ENCODE assay signal across 8 mouse cellular contexts in genomic region chr4:84675974-84676315, GRCm38 (mm10). TPM values are rescaled to one million over a fixed set of nuclear protein-coding genes. Genes with fewer than 3 reads are reported as not detected.
DNase-seq lines count a peak whose midpoint lies in the region; ATAC-seq lines count a peak whose summit lies in the region.

No protein-coding gene starts in this region.

- DNase-seq in kidney, postnatal 14 days, result no peak
- no peak for DNase-seq in left cerebral cortex, adult 8-10 months (ENCODE audit: low spot score in 2 of 2)
- no peak for DNase-seq in urinary bladder, postnatal 36 days (ENCODE audit: low spot score in 2 of 2)
- no peak for DNase-seq in adrenal gland, adult (ENCODE audit: inconsistent age in 2 of 2, low spot score in 1 of 2)

- peaks cover 25% of the 10 kb centered on the region for H3K27me3 ChIP-seq in kidney, embryonic 16.5 days (ENCODE audit: insufficient read depth, low read length)
- H3K27me3 ChIP-seq in embryonic facial prominence, embryonic 12.5 days, result no peaks in the 10 kb centered on the region
- peaks cover 7% of the 10 kb centered on the region; the same call in 1 of the 2 replicates for H3K27me3 ChIP-seq in intestine, embryonic 15.5 days (replicated peaks)
- peaks cover 27% of the 10 kb centered on the region for H3K27me3 ChIP-seq in midbrain, embryonic 16.5 days (ENCODE audit: control insufficient read depth, insufficient read depth, low read depth, low read length)

- H3K9me3 ChIP-seq in kidney, embryonic 16.5 days (ENCODE audit: low read length), result no peaks in the 10 kb centered on the region
- H3K9me3 ChIP-seq in embryonic facial prominence, embryonic 12.5 days, result no peaks in the 10 kb centered on the region
- H3K9me3 ChIP-seq in intestine, embryonic 15.5 days, result no peaks in the 10 kb centered on the region
- H3K9me3 ChIP-seq in midbrain, embryonic 16.5 days (replicated peaks; ENCODE audit: control insufficient read depth, low read length, poor library complexity, severe bottlenecking), result no peaks in the 10 kb centered on the region

- H3K4me1 ChIP-seq in kidney, embryonic 16.5 days (ENCODE audit: insufficient read depth, low read length), result peaks cover 12% of the 10 kb centered on the region; the same call in 1 of the 2 replicates
- H3K4me1 ChIP-seq in embryonic facial prominence, embryonic 12.5 days, result peaks cover 17% of the 10 kb centered on the region; the same call in 1 of the 2 replicates
- no peaks in the 10 kb centered on the region; the same call in 1 of the 2 replicates for H3K4me1 ChIP-seq in intestine, embryonic 15.5 days (replicated peaks)
- H3K4me1 ChIP-seq in midbrain, embryonic 16.5 days (ENCODE audit: control insufficient read depth, insufficient read depth, low read length), result peaks cover 13% of the 10 kb centered on the region; the same call in 1 of the 2 replicates

- peak overlapping the region; percentile 77 for H3K9ac ChIP-seq in kidney, embryonic 16.5 days (replicated peaks; ENCODE audit: low read length)
- peak overlapping the region; percentile 91 for H3K9ac ChIP-seq in embryonic facial prominence, embryonic 12.5 days
- peak overlapping the region; percentile 71 for H3K9ac ChIP-seq in intestine, embryonic 15.5 days
- H3K9ac ChIP-seq in midbrain, embryonic 16.5 days (ENCODE audit: low read depth, low read length), result peak overlapping the region; percentile 49

- H3K27ac ChIP-seq in kidney, embryonic 16.5 days (ENCODE audit: low read length), result peak overlapping the region; percentile 80
- peak overlapping the region; percentile 95 for H3K27ac ChIP-seq in embryonic facial prominence, embryonic 12.5 days
- H3K27ac ChIP-seq in intestine, embryonic 15.5 days, result peak overlapping the region; percentile 92
- H3K27ac ChIP-seq in midbrain, embryonic 16.5 days (ENCODE audit: low read length), result 0 out of 2 replicates have a peak overlapping the region, but pooled peaks have one; percentile 4

- H3K4me3 ChIP-seq in kidney, embryonic 16.5 days (ENCODE audit: low read length), result peak overlapping the region; percentile 76
- peak overlapping the region; percentile 67 for H3K4me3 ChIP-seq in embryonic facial prominence, embryonic 12.5 days
- peak overlapping the region; percentile 70 for H3K4me3 ChIP-seq in intestine, embryonic 15.5 days (replicated peaks)
- peak overlapping the region; percentile 60 for H3K4me3 ChIP-seq in midbrain, embryonic 16.5 days (ENCODE audit: low read depth, low read length)

- no peak for ATAC-seq in kidney, embryonic 16.5 days (ENCODE audit: low FRiP score, low TSS enrichment)
- no peak for ATAC-seq in embryonic facial prominence, embryonic 12.5 days (ENCODE audit: insufficient number of reproducible peaks, insufficient read depth, low FRiP score, low TSS enrichment)
- ATAC-seq in intestine, embryonic 15.5 days, result no peak; the same call in 1 of the 2 replicates
- ATAC-seq in midbrain, embryonic 16.5 days, result 0 out of 2 replicates have a peak, but pooled peaks have one; percentile 2

- no peaks in the 10 kb centered on the region for H3K36me3 ChIP-seq in kidney, embryonic 16.5 days (ENCODE audit: insufficient read depth, low read length)
- no peaks in the 10 kb centered on the region for H3K36me3 ChIP-seq in embryonic facial prominence, embryonic 12.5 days
- no peaks in the 10 kb centered on the region for H3K36me3 ChIP-seq in intestine, embryonic 15.5 days
- no peaks in the 10 kb centered on the region for H3K36me3 ChIP-seq in midbrain, embryonic 16.5 days (ENCODE audit: control insufficient read depth, insufficient read depth, low read length)

- peak overlapping the region; percentile 96 for H3K4me2 ChIP-seq in kidney, embryonic 16.5 days (replicated peaks; ENCODE audit: low read depth, low read length)
- H3K4me2 ChIP-seq in embryonic facial prominence, embryonic 12.5 days (replicated peaks), result peak overlapping the region; percentile 81
- H3K4me2 ChIP-seq in intestine, embryonic 15.5 days (replicated peaks), result peak overlapping the region; percentile 91
- H3K4me2 ChIP-seq in midbrain, embryonic 16.5 days (ENCODE audit: low read length), result peak overlapping the region; percentile 93

- WGBS in kidney, embryonic 16.5 days, result under 1% methylated on average over 19 of the region's 19 CpGs
- WGBS in embryonic facial prominence, embryonic 12.5 days, result under 1% methylated on average over 19 of the region's 19 CpGs
- WGBS in intestine, embryonic 15.5 days, result under 1% methylated on average over 19 of the region's 19 CpGs
- under 1% methylated on average over 19 of the region's 19 CpGs for WGBS in midbrain, embryonic 16.5 days

RNA-seq across cellular contexts. Expression of gene Bnc2, which starts 0.9 kb away (rescaled TPM):
- polyA plus RNA-seq in kidney, embryonic 16.5 days (2015; fragmentation: Nextera tagmentation; extraction: Ambion mirVana), result 7.6 and 8.1 TPM in 2 replicates
- 41.6 and 44.5 TPM in 2 replicates for polyA plus RNA-seq in embryonic facial prominence, embryonic 12.5 days (2016; fragmentation: Nextera tagmentation; extraction: Ambion mirVana)
- polyA plus RNA-seq in intestine, embryonic 15.5 days (2015; fragmentation: Nextera tagmentation; extraction: Ambion mirVana), result 16.3 and 18.0 TPM in 2 replicates
- 19.0 and 20.1 TPM in 2 replicates for polyA plus RNA-seq in midbrain, embryonic 16.5 days (2015; fragmentation: Nextera tagmentation; extraction: Ambion mirVana)
- 1 to 10 TPM; 2.9 to 4.7 (median 3.6) TPM for total RNA-seq in left cerebral cortex, adult 8-10 months (2022)

Comparison
In these comparisons a context has a peak if more than half of its experiments do, and no peak if none do; other contexts are left out.
1. H3K27ac ChIP-seq: peak in every context shown above with its lines; median percentile 95 in embryonic facial prominence, embryonic 12.5 days; 92 in intestine, embryonic 15.5 days; 80 in kidney, embryonic 16.5 days; 4 in midbrain, embryonic 16.5 days.